Mouse (Mus musculus) kidney, embryonic 15.5 days (tissue): Measurements from ENCODE around the gene Pde4b. TPM values are rescaled to one million over a fixed set of nuclear protein-coding genes. Genes with fewer than 3 reads are reported as not detected.

Experiments
- ATAC-seq: fragments of 200-750 bp; cut with Nextera tagmentation; replicated peaks from 2 replicates; pipeline ENCODE4 v1.8.0; 2017; ENCODE audit warnings: moderate TSS enrichment; ENCODE audit not compliant: low FRiP score
- H3K27ac ChIP-seq: fragments of 300-500 bp; sonication (generic); 2 replicates; pipeline ENCODE4 v1.5.1; 2015; ENCODE audit warnings: mild to moderate bottlenecking, inconsistent platforms
- H3K27me3 ChIP-seq: fragments of 300-500 bp; sonication (generic); 2 replicates; pipeline ENCODE4 v1.6.1; 2015; ENCODE audit warnings: inconsistent platforms
- H3K36me3 ChIP-seq: fragments of 300-500 bp; sonication (generic); 2 replicates; pipeline ENCODE4 v1.6.1; 2015; ENCODE audit warnings: inconsistent platforms
- H3K4me1 ChIP-seq: fragments of 300-500 bp; sonication (generic); 2 replicates; pipeline ENCODE4 v1.6.1; 2015; ENCODE audit warnings: inconsistent platforms
- H3K4me2 ChIP-seq: fragments of 300-500 bp; sonication (generic); 2 replicates; pipeline ENCODE4 v1.6.1; 2015; ENCODE audit warnings: moderate library complexity, mild to moderate bottlenecking, inconsistent platforms
- H3K4me3 ChIP-seq: fragments of 300-500 bp; sonication (generic); replicated peaks from 2 replicates; pipeline ENCODE4 v1.5.1; 2015; ENCODE audit warnings: mild to moderate bottlenecking, inconsistent platforms
- H3K9ac ChIP-seq: fragments of 300-500 bp; sonication (generic); 2 replicates; pipeline ENCODE4 v1.6.1; 2015; ENCODE audit warnings: mild to moderate bottlenecking, inconsistent platforms
- H3K9me3 ChIP-seq: fragments of 300-500 bp; sonication (generic); replicated peaks from 2 replicates; pipeline ENCODE4 v1.6.1; 2016; ENCODE audit warnings: inconsistent platforms
- WGBS: fragments of 180-500 bp; shearing (Covaris S2); methylation state at CpG from one replicate; pipeline ENCODE4 v1.1.7; 2015; ENCODE audit warnings: mixed read lengths; 5-methylcytosine and 5-hydroxymethylcytosine counted together
- polyA plus RNA-seq: library from polyadenylated mRNA; unstranded; fragments of >200 nt; fragmentation: Nextera tagmentation; extraction: Ambion mirVana; gene quantifications from 2 replicates; pipeline ENCODE4 v1.2.1, GENCODE M21; 2015

The Pde4b gene
- polyA plus RNA-seq, 1 experiment from 2014 or later: 13.6 TPM

GRCm38 (mm10) chr4:102307661-102308297 is 220.4 kb downstream of the Pde4b start:
- no peak for ATAC-seq
- H3K4me2 ChIP-seq: no peak overlapping the region

DNA sequence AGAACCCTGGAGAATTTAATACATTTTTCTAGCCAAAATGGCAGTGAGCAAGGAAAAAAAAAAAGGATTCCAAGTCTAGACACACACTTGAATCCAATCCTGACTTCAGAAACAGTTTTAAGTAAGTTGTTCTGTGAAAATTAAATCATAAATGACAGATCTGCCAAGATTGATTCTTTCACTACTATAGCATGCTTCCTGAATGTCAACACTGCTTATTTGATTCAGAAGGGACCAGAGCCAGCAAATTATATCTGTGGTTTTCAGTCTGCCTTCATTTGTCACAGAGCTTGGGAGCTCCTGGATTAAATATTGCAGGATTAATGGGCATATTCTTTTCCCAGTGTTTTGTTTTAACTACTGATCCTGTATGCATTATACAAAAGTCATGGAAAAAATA is 223.3 kb downstream of the Pde4b start:
- Histone ChIP-seq H3K4me2 (no peak overlapping the region), H3K4me3 (no peak overlapping the region), H3K9me3 (no peaks in the 10 kb centered on the region), H3K9ac (no peak overlapping the region), H3K36me3 (no peaks in the 10 kb centered on the region), H3K27me3 (no peaks in the 10 kb centered on the region), H3K4me1 (no peaks in the 10 kb centered on the region), H3K27ac (no peak overlapping the region)
- ATAC-seq: no peak

More at GRCm38 (mm10) chr4:102307661-102308297, 220.4 kb downstream of the Pde4b start:
- no peak overlapping the region for H3K27ac ChIP-seq
- 78% methylated on average over 4 of the region's 4 CpGs for WGBS
- no peak overlapping the region for H3K4me3 ChIP-seq
- no peaks in the 10 kb centered on the region for H3K4me1 ChIP-seq
- H3K9me3 ChIP-seq: no peaks in the 10 kb centered on the region
- H3K9ac ChIP-seq: no peak overlapping the region
- H3K36me3 ChIP-seq: no peaks in the 10 kb centered on the region
- H3K27me3 ChIP-seq: no peaks in the 10 kb centered on the region

GRCm38 (mm10) chr4:102316011-102316410 is 228.7 kb downstream of the Pde4b start:
- WGBS: 87% methylated on average over 2 of the region's 2 CpGs
- Histone ChIP-seq H3K4me2 (no peak overlapping the region), H3K36me3 (no peaks in the 10 kb centered on the region), H3K9ac (no peak overlapping the region), H3K4me3 (no peak overlapping the region), H3K27ac (no peak overlapping the region), H3K4me1 (no peaks in the 10 kb centered on the region), H3K9me3 (no peaks in the 10 kb centered on the region), H3K27me3 (no peaks in the 10 kb centered on the region)
- no peak; the same call in 1 of the 2 replicates for ATAC-seq

DNA sequence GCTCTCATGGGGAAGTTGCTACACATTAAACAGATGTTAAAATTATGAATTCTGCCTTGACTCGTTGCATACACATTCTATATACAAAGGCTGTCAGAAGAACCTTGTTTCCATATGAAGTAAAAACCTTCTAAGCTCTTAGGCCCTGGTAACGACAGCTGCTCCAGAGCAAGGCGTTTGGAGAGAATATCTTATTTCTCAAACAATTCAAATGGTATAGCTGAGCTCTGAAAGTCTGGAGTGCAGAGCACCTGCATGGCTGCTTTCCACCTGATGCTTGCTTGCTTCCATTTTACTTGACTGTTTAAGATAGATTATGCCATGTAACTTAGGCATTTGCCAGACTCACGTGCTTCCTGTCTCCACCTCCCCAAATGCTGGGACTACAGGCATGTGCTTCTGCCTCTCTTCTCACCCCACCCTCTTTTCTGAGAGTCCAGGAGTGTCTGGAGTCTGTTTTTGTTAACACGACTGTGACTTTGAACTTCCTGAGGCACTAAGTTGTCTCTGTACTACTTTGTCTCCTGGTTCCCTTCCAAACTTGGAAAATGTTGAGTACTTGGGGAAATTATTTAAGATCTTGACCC is 229.4 kb downstream of the Pde4b start:
- H3K4me3 ChIP-seq: no peak overlapping the region
- no peak overlapping the region for H3K27ac ChIP-seq
- 70% methylated on average over 5 of the region's 5 CpGs for WGBS
- no peak overlapping the region for H3K4me2 ChIP-seq
- H3K36me3 ChIP-seq: no peaks in the 10 kb centered on the region
- no peak for ATAC-seq
- H3K27me3 ChIP-seq: no peaks in the 10 kb centered on the region
- H3K9ac ChIP-seq: no peak overlapping the region
- no peaks in the 10 kb centered on the region for H3K9me3 ChIP-seq
- H3K4me1 ChIP-seq: no peaks in the 10 kb centered on the region

- ATAC-seq: no peak
- H3K4me1 ChIP-seq: no peaks in the 10 kb centered on the region
- no peak overlapping the region for H3K27ac ChIP-seq
Measured at GRCm38 (mm10) chr4:102318596-102318995, 231.3 kb downstream of the Pde4b start.

GRCm38 (mm10) chr4:102321340-102321739 is 234.0 kb downstream of the Pde4b start:
- ATAC-seq: no peak
- Histone ChIP-seq H3K4me1 (no peaks in the 10 kb centered on the region), H3K9ac (no peak overlapping the region), H3K27ac (no peak overlapping the region), H3K4me2 (no peak overlapping the region), H3K4me3 (no peak overlapping the region), H3K9me3 (no peaks in the 10 kb centered on the region), H3K27me3 (no peaks in the 10 kb centered on the region), H3K36me3 (no peaks in the 10 kb centered on the region)
- WGBS: 66% methylated on average over 3 of the region's 3 CpGs

More at GRCm38 (mm10) chr4:102318596-102318995, 231.3 kb downstream of the Pde4b start:
- WGBS: 84% methylated on average over 6 of the region's 6 CpGs
- Histone ChIP-seq H3K9ac (no peak overlapping the region), H3K36me3 (no peaks in the 10 kb centered on the region), H3K4me2 (no peak overlapping the region), H3K4me3 (no peak overlapping the region), H3K27me3 (no peaks in the 10 kb centered on the region), H3K9me3 (no peaks in the 10 kb centered on the region)

- ATAC-seq: no peak
- 86% methylated on average over 2 of the region's 2 CpGs for WGBS
- no peaks in the 10 kb centered on the region for H3K9me3 ChIP-seq
- no peak overlapping the region for H3K9ac ChIP-seq
- no peak overlapping the region for H3K27ac ChIP-seq
- no peak overlapping the region for H3K4me3 ChIP-seq
- H3K27me3 ChIP-seq: no peaks in the 10 kb centered on the region
- H3K36me3 ChIP-seq: no peaks in the 10 kb centered on the region
- H3K4me2 ChIP-seq: no peak overlapping the region
- H3K4me1 ChIP-seq: no peaks in the 10 kb centered on the region
Measured at GRCm38 (mm10) chr4:102332386-102332785, 245.0 kb downstream of the Pde4b start.

DNA sequence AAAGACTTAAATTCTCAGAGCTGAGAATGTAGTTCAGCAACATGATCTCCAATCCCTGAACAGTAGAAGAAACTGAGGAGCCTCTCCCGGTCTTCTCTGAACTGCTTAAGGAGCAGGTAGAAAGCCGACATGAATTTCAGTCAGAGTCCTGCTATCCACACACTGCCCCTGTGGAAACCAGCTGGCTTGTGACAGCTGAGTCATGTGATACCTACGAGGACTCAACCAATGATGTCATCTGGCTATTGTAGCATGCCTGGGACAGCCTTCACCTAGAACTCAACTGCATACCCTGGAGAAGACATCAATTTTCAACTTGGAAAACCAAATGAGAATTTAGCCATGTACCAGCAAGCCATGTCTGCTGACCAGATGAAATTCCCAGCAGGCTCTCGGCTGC is 245.5 kb downstream of the Pde4b start:
- no peak overlapping the region for H3K4me2 ChIP-seq
- 72% methylated on average over 4 of the region's 4 CpGs for WGBS
- ATAC-seq: no peak
- no peak overlapping the region for H3K27ac ChIP-seq
- H3K9ac ChIP-seq: no peak overlapping the region
- H3K9me3 ChIP-seq: no peaks in the 10 kb centered on the region
- no peaks in the 10 kb centered on the region for H3K36me3 ChIP-seq
- H3K4me3 ChIP-seq: no peak overlapping the region
- H3K27me3 ChIP-seq: no peaks in the 10 kb centered on the region
- no peaks in the 10 kb centered on the region for H3K4me1 ChIP-seq

- H3K4me1 ChIP-seq: no peaks in the 10 kb centered on the region
Measured at GRCm38 (mm10) chr4:102346911-102347492, 259.7 kb downstream of the Pde4b start.

DNA sequence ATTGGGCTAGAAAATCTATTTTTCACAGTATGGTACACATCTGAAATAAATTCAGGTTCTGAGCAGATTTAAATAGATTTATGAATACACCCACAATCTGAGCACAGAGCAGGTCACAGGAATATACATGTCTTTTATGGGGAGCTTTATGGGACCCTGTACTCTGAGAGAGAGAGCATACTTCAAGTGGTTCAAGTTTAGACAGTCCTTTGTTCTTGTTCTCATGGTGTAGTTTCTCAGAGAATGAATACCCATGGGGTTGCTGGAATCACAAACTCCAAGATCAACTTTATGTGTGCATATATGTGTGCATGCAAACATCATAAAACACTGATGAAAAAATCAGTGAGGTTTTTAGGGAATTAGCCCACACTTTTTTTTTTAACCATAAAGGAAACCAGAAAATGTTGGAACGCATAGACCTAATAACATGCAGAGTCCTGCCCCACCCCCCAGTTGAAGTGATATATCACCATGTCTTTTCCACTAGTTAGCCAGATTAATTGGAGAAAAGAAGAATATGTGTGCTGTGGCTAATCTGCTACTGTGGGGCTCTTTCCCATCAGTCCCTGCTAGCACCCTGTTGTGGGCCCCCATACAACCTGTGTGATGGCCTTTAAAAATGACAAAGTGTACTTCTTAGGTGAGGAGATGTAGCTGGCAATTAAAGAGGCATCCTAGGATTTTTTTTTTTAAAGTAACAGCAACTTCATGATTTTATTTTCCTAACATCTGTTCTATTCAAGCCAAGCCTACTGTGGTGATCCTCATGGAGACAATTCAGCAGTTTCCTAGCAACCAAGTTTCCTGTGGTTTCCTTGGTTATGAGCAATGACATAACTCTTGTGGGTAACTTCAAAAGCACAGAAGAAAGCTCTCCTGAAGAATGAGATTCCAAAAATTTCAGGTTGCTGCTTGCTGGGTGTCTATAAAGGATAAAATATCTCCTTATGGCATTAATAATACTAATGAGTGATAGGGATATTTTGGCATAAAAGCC is 264.4 kb downstream of the Pde4b start:
- no peaks in the 10 kb centered on the region for H3K27me3 ChIP-seq
- ATAC-seq: no peak
- 67% methylated on average over 1 of the region's 1 CpGs for WGBS
- H3K4me3 ChIP-seq: no peak overlapping the region
- no peaks in the 10 kb centered on the region for H3K9me3 ChIP-seq
- no peak overlapping the region for H3K4me2 ChIP-seq
- H3K36me3 ChIP-seq: no peaks in the 10 kb centered on the region
- no peak overlapping the region for H3K27ac ChIP-seq
- no peak overlapping the region for H3K9ac ChIP-seq
- no peaks in the 10 kb centered on the region for H3K4me1 ChIP-seq

More at GRCm38 (mm10) chr4:102346911-102347492, 259.7 kb downstream of the Pde4b start:
- H3K9ac ChIP-seq: no peak overlapping the region
- H3K36me3 ChIP-seq: no peaks in the 10 kb centered on the region
- WGBS: 81% methylated on average over 4 of the region's 4 CpGs
- H3K9me3 ChIP-seq: no peaks in the 10 kb centered on the region
- ATAC-seq: no peak
- no peak overlapping the region for H3K4me2 ChIP-seq
- no peaks in the 10 kb centered on the region for H3K27me3 ChIP-seq
- no peak overlapping the region for H3K27ac ChIP-seq
- H3K4me3 ChIP-seq: no peak overlapping the region

DNA sequence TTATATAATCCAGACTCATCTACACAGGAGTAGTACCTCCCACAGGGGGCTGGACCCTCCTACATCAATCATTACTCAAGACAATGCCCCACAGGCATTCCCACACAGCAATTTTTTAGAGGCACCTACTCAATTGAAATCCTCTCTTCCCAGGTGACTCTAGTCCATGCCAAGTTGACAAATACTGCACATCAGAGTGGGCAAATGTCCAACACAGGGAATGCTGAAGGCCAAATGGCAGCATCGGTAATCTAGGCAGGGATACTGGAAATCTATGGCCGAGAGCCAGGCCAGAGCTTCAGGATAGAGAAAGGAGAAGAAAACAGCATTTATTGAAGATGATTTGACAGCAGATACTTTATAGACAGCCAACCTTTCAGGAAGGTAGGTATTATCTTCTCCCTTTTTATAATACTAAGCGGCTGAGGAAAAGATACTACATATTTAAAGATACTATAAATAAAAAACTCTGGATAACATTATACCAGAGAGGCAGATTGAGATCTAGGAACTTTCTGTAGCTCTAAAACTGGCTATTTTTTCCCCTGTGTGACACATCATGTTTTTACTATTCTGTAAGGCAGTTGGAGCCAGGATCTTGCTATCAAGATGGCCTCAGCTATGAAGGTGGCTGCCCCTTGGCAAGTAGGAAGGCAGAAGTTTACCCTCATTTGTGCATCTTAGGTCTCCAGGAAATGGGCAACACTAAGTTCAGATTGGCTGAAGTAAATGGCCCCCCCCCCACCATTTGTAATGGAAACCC is 266.5 kb downstream of the Pde4b start:
- no peak overlapping the region for H3K27ac ChIP-seq
- no peaks in the 10 kb centered on the region for H3K9me3 ChIP-seq
- H3K4me3 ChIP-seq: no peak overlapping the region
- no peak overlapping the region for H3K9ac ChIP-seq
- H3K4me1 ChIP-seq: no peaks in the 10 kb centered on the region
- 87% methylated on average over 3 of the region's 3 CpGs for WGBS
- no peak overlapping the region for H3K4me2 ChIP-seq
- no peaks in the 10 kb centered on the region for H3K27me3 ChIP-seq
- ATAC-seq: no peak
- no peaks in the 10 kb centered on the region for H3K36me3 ChIP-seq
